Mouse (Mus musculus) adrenal gland, postnatal 25 days (tissue): ENCODE measurements at regions not wholly inside any gene's neighbourhood (a gene's known extent, or its start where the extent isn't known, plus 50 kb on each side); places are given as distances from the start of the nearest gene placed in this dataset.
"Not testable (repeated sequence)": the region's sequence is repeated elsewhere in the genome, so short reads cannot be mapped to it uniquely, and the experiment has no call there.

Source experiments
- DNase-seq: peaks from one replicate; pipeline ENCODE4 v3.0.0; 2021; ENCODE audit warnings: mixed read lengths

DNA sequence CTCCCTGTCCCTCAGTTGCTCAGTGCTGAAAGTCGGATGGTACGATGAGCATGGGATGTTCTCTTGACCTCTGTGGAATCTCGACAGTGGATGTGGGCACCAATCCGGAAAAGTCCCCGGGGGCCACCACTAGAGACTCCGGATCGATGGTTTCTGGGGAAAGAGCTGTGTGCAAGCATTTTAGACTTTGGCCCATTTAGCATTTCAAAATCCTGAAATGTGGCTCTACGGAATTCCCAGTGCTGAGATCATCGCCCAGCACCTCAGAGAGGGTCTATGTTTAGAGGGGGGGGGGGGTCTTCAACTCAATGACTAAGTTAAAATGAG lies 68.6 kb downstream of the Tomm20 start:
- no peak for DNase-seq

DNA sequence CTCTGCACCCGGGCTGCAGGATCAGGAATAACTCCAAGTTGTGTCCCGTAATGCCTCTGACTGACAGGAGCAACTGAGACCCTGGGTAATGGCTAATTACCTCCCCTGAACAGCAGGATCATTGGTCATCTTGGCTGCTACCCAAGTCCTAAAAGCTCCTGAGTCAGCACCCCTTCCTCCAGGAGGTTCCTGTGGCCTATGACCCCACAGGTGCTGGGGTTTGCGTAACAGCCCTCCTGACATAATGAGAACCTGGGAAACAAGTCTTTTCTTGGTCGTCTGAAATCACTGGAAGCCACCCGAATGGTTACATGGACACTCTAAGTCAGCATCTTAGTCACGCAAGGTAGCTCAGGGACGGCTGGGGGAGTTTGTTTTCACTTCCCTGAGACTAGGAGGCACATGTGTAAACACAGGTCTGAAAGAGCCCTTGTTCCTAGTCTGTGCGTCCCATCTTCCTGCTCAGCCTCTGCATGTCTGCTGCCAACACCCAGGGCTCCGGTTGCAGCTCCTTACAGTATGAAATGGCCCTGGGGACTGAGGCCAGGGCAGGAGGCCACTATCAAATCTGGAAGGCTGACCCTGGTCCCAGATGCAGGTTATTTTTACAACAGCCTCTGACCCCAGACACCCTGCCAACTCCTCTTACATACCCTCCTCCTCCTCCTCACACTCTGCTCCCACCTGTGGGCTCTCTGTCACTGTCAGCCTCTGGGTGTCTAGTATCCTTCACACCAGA lies 69.2 kb downstream of the Tomm20 start:
- no peak for DNase-seq

DNA sequence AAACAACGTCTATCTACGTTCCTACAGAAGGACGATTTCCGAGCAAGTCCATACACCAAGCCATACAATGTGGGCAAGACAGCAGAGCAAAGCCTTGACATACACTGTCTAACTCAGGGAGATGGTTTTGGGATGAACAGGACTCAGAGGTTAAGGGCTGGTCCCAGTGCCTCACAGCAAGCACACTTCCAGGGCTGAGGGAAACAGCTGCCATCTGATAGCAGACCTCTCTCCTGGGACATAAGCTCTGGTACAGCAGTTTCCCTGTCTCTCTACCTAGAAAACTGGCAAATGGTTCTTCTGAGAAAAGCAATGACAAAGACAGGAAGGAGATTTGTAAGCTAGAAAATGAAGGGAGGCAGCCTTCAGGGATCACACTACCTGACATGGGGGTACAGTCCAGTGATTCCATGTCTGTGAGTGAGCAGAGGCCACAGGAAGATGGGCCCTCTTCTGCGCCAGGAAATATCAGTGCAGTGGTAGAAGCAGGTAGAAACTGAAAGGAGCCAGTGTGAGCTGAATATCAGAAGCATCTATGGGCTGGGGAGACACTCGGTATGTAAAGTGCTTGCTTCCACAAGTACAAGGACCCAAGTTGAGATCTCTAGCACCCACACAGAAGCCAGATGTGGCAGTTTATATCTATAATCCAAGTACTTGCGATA lies 70.0 kb downstream of the Tomm20 start:
- DNase-seq, result no peak

DNA sequence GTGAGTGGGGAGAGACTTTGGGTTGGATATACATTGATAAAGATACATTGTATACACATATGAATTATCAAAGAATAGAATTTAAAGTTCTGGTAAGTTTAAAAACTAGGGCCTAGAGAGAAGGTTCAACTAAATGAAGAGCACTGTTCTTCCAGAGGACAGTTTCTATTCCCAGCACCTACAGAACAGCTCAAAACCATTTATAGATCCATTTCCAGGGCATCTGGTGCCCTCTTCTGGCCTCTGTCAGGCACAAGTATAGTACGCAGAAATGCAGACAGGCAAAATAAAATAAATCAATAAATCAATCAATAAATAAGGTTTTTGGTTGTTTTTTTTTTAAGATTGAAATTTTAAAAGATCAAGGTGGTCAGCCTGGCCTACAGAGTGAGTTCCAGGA lies 70.8 kb downstream of the Tomm20 start:
- DNase-seq, result no peak

DNA sequence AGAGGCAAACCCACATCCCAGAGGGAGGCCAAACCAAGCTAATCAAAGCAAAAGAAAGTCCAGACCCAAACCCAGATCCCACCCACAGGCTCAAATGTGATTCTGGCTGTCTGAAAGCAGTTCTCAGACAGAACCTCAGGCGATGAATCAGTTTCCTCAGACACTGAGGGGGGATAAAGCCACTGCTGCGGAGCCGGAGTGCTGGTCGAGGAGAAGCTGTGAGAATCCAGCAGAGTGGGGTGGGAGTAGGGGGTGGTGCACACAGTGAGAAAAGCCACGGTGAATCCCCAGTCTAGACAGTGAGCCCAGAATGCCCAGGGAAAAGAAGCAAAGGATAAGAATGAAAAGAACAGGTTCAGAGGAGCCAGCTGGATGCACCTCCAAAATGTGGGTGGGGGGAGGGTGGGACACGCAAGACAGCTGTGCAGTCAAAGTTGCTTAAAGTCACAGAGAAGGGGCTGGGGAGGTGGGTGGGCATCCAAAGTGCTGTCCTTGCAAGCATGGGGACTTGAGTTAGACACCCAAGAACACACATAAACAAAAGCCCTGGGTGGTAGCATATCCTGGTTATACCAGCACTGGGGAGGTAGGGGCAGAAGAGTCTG lies 71.4 kb downstream of the Tomm20 start:
- DNase-seq, result no peak

DNA sequence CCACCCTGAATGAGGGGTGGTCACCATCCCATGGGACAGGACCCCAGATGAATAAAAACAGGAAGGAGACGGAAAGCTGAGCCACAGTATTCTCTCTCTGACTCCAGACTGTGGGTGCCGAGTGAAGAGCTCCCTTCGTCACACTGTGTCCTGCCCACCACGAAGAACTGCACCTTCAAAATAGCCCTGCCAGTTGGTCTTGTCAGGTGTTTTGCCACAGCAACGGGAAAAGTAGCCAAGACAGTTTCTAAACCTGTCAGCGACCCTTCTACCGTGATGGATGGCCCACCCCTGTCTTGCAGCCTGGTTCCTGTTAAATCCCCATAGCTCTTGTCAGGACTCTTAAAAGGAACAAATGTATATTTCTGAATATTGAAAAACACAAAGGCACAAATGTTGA lies 72.3 kb downstream of the Tomm20 start:
- no peak for DNase-seq

DNA sequence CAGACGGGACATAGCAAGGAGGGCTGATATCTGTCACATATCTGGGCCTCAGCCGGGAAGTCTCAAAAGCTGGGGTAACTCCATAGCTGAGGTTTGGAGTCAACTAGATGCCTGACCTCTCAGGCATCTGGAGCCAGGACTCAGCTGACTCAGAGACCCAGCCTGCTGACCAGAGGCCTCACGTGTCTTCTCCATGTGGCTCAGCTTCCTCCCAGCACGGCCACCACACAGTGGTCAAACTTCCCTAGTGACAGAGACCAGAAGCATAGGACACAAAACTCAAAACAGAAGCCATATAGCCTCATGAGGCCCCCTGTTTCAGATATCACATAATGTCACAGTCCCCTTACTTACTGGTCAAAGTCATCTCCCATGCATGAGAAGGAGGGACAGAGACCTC lies 73.1 kb downstream of the Tomm20 start:
- no peak for DNase-seq

DNA sequence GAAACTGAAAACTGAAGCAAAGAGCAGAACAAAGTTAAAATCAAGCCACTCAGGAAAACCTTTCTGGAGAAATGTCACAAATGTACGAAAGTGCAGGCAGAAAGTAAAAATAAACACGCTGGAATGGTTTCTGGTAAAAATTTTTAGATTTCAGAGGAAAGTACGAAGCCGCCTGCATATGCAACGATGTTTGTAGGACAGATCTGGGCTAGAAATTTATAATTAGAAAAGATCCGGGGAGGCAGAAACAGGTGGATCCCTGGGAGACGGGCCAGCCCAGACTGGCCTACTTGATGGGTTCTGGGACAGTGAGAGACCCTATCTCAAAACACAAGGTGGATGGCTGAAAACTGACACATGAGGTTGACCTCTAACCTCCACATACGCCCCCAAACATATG lies 73.5 kb downstream of the Tomm20 start:
- no peak for DNase-seq

DNA sequence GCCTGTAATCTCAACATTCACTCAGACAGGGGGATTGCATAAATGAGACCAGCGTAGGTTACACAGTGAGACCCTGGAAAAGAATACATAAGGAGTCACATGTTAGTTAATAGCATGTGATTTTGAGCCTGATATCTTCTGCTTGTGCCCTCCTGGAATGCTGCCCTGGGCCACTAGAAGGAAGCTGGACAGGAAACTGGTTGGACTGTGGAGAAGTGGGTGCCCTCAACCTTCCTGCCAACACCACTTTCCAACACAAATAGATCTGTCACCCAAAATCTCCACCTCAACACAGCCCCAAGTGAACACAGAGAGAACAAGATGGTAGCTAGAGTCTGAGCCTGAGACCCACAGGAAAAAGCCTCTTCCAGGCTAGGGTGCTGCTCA lies 76.2 kb downstream of the Tomm20 start:
- no peak for DNase-seq

DNA sequence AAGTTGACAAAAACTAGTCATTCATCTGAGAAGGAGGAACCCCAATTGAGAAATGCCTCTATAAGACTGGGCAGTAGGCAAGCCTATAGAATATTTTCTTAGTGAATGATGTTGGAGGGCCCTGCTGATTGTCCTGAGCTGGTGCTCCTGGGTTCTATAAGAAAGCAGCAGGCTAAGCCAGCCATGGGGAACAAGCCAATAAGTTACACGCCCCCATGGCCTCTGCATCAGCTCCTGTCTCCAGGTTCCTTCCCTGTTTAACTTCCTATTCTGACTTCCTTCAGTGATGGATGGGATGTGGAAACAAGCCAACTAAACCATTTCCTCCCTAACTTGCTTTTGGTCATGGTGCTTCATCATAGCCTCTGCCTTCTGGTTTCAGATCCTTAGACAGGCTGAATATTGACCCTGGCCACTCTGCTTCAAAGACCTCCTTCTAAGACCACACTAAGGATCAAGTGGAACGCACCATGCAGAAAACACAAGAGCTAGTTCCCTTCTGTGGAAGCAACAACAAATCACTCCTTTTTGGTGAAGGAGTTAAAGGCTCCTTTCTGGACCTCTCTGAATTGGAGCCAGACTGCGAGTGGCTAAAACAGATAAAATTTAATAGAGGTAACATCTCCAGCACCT lies 76.7 kb downstream of the Tomm20 start:
- no peak for DNase-seq

DNA sequence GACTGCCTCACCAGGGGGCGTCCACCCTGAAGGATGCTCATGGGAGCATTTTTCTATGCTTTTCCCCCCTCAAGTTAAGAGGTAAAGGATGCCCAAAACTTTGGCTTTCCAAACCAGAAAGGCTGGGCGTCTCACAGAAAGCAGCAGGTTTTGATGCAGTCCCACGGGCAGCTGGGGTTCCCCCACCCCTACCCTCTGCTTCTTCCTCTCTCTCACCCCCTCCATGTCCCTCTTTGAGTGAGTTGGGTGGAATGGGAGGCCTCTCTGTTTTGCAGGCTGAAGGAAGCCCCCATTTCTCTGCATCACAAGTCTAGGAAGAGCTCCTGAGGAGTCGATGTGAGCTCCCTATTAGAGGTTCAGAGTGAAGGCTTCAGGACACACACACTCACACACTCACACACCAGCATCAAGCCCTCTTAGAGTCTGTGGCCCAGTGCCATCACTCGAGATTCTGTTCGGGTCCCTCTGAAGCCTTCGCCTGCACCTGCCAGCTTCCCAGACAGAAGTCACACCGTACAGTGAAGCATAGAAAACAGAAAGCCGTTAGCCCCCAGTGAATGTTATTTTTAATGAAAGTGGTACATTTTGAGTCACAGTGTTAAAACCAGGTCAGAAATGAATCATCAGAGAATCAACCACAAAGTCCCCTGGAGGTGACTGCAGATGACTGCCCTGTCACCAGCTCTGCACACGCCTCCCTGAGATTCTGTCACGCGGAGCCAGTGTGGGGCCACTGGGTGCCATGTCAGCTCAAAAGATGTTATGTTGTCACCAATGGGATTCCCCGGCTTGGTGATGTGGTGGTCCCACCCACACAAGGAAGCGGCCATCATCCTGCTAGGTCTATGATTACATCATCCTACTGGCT lies 78.3 kb downstream of the Tomm20 start:
- no peak for DNase-seq

DNA sequence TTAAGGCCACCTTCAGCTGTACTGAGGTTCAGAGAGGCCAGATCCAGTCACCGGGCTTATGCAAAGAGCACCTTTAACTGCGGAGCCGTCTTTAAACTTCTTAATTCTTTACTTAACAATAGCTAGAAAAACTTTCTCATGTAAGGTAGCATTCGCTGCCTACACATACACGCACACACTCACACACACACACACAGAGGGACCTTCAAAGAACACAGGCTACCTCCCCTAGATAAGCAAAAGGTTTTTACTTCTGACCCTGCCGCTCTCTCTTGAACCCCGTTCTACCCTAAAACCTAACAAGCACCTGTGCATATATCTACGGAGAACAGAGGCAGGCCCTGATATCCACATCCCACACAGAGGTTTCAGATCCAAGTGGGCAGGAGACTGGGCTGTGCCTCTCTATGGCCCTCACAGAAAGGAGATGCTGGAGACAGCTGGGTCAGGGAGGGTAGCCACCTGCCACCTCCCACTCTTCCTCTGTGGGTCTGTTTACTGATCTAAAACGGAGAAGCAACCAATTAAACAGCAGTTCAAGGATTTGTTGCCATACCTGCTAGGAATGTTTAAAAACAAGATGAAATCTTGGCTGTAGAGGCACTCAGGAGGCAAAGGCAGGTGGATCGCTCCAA lies 81.2 kb downstream of the Tomm20 start:
- no peak for DNase-seq

DNA sequence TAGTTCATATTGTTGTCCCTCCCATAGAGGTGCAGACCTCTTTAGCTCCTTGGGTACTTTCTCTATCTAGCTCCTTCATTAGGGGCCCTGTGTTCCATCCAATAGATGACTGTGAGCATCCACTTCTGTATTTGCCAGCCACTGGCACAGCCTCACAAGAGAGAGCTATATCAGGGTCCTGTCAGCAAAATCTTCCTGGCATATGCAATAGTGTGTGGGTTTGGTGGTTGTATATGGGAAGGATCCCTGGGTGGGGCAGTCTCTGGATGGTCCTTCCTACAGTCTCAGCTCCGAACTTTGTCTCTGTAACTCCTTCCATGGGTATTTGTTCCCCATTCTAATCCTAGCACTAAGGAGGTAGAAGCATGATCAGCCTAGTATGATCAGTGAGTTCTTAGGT lies 82.0 kb downstream of the Tomm20 start:
- DNase-seq, result not testable (repeated sequence)

DNA sequence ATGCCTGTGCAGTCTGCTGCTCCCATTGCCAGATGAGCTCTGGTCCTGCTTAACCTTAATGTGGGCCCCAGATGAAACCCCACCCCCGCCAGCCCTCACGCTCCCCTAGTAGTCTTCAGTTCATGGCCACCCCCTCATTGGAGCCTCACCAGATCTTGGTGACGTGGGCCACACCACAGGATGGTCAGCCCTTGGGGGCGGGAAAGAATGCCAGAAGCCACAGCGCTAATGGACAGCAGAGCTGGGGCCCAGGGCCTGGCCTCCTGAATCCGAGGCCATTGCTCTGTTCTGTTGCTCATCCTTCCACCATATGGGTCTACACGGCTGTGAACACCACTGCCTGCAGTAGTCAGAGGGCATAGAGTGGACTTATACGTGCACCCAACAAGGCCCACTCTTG lies 83.9 kb downstream of the Tomm20 start:
- DNase-seq, result no peak

DNA sequence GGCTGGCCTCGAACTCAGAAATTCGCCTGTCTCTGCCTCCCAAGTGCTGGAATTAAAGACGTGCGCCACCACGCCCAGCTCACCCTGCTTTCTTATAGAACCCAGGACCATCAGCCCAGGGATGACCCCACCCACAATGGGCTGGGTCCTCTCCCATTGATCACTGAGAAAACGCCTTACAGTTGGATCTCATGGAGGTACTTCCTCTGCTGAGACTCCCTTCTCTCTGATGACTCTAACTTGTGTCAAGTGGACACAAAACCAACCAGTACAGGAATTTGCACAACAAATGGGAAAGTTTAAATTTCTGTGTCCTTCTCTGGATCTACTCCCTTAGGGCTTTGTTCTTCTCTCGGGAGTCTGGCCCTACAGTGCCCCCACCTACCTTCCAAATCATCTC lies 85.0 kb downstream of the Tomm20 start:
- DNase-seq, result no peak

DNA sequence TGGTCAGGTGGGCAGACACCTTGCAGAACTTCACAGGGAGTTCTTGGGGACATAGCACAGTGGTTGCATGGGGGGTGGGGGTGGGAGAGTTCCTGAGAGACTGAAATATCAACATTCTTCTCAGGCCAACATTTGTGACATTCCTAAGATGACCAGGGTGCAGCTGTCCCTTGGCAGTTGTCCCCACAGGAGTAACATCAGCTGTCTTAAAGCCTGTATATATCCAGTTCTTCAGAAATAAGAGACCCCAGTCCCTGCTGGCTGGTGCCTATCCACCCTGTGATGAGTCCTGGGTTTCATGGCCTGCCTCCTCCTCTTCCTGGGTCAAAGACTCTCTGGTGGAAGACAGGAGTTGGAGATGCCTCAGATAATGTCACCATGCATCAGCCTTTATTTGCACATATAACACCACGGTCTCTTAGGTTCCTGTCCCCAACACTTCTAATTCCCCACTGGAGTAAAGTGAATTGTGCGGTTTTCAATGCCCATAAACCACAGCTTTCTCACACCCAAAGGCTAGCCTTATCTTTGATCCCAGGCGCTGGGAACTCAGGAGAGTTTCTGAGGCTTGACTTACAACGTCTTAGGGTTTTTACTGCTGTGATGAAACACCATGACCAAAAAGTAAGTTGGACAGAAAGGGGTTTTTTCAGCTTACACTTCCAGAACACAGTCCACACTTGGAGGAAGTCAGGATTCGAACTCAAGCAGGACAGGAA lies 85.8 kb downstream of the Tomm20 start:
- DNase-seq, result no peak

DNA sequence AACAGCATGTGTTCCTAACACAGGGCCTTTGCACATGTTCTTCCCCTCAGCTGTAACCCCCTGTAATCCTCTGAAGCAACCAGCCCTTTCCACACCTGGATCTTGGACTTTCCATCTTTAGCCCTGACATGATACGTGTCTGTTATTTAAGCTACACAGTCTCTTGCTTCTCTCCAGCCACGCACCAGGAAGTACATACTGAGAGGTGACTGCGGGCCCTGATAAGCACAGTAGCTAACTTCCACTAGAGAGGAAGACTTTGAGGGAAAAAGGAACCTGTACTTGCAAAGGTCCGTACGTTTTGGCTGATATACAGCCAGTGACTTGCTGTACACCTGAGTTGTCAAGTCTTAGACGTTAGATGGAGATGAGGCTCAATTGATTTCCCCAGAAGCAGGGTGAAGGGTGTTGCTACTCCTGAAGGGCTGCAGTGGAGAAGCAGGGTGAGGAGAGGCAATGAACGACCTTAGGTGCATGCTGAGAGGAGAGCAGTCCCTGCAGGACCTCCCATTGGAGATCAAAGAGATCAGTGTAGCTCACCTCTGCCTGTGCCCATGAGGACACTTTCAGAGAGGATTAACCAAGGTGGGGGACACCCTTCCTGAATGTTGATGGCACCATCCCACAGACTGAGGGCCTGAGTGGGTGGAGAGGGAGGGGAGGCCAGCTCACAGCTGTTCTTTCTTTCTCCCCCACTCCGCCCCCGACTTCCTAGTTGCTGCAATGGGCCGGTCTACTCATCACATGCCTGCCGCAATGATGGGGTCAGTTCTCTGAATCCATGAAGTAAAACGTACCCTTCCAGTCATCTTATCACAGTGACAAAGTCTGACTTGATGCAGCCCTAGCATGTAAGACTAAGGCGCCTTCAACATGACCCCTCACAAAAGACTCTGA lies 88.1 kb downstream of the Tomm20 start:
- DNase-seq, result no peak

DNA sequence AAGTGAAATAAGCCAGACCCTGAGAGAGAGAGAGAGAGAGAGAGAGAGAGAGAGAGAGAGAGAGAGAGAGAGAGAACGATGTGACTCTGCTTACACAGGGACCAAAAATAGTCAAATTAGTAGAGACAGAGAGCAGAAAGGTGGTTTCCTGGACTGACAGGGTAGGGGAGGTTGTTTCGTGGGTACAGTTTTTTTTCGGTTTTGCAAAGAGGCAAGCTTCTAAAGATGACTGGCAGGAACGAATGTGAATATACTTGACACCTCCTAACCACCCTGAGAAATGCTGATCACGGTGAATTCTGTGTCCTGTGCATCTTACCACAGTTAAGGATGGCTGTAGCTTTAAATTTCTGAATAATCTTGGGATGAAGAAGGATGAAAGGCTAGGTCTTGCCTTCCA lies 89.7 kb downstream of the Tomm20 start:
- no peak for DNase-seq

DNA sequence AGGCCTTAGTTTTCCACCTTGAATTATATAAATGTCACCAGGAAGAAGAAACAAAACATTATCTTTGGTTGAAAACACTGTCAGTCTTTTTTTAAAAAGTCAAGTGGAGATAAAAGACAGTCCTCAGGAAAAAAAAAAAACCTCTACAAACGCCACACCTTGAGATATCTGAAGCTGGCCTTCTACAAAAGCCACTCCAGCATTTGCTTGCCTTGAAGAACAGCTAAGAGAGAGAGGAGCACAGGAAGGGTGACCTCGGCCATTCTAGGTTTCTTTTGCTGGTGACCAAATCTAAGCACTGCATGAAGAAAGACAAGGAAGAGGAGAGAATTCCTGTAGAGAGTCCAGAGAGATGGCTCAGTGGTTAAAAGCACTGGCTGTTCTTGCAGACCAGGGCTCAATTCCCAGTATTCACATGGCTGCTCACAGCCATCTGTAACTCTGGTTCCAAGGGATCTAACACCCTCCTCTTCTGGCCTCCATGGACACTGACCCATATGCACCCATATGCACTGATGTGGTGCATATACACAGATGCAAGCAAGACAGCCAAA lies 90.5 kb downstream of the Tomm20 start:
- DNase-seq, result no peak
